Mouse (Mus musculus) brain, adult 2 months (tissue): Measurements from ENCODE around the gene Atp6v1c2.

Experiments
- DNase-seq: peaks from one replicate; pipeline ENCODE4 v3.0.0; 2011; ENCODE audit warnings: low read depth, low spot score

Atp6v1c2 gene

DNA sequence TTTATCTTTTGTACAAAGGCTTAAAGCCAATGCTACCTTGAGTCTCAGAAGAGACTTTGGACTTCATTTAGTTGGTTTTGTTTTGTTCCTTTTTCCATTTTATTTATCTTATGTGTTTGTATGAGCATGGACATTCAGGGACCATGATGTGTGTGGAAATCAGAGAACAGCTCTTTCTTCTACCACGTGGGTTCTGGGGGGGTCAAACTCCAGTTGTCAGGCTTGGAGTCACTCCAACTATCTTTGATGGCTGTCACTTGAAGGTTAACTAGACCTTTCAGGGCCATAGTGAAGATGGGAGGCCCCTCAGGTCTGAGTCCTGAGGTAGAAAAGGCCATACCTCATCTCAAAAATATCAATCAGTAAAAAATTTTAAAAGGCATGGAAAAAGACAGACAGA lies 4.3 kb upstream of the Atp6v1c2 start:
- no peak for DNase-seq

DNA sequence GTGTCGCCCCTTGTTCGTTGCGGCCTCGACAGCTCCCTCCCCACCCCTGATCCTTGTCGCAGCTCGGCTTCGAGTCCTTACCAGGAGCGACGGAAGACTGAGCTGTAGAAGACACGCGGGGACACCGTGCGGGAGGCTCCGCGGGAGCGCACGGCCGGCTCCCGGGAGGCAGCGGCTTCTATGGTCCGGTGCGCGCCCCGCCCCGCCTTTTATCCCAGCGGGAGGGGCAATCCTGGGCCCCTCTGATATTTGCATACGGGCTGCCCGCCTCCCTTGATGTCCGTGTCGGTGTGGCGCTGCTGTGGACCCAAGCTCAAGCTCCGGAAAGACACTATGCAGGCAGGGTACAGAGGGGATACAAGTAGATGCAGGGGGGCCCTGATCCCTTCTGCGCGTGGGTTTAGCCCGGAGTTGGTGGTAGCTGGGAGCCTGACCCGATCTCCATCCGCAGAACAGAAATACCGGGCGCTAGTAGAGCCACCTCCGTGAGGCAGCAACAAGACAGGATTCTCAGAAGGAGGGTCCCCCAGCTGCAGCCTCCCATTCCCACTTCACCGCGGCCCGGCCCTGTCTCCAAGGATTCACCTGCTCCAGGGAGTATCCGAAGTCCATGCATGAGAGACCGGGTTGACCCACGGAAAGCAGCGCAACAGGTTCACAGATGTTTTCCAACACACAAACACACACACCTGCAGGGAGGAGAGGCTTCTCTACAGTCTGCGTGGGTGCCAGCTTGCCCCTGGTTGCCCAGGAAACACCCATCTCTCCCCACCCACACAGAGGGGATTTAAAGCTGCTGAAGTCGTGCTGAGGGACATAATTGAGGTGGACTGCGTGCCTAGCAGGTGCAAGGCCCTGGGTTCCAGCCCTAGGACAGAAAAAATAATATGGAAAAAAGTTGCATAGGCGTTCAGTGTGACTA lies 4.3 kb downstream of the Atp6v1c2 start:
- DNase-seq, result peak; percentile 15

DNA sequence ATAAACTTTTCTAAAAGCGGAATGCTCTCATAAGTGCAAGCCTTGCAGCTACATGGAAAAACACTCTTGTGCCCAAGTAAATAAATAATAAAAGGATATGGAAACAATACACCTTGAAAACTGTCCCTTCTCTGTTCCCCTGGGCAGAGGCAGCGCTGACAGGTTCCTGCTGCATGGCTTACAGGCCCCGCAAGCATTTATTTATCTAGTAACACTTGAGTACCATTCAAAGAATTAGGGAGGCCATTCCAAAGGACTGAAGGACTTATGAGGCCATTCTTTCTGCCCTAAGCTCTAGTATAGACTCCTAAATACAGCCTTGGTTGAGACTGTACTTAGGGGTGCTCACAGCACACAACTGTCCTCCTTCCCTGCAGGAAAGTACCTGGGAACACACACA lies 10.7 kb downstream of the Atp6v1c2 start:
- DNase-seq, result no peak

DNA sequence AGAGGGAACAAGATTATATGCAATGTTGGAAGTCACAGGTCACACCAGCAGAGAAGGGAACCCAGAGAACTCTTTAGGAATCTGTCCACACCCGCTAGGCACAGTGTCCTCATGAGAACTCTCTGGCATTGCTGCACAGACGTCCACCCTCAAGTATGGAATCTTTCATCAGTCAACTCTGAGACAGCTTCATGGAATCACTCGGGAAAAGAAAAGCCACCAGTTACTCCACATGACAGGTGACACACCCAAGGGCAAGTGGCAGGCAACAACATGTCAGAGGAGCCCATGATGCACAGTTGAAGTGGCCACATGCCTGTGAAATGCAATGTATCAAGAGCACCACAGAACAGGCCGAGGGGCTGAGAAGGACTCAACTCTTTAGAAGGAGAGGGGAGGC lies 11.2 kb downstream of the Atp6v1c2 start:
- no peak for DNase-seq

DNA sequence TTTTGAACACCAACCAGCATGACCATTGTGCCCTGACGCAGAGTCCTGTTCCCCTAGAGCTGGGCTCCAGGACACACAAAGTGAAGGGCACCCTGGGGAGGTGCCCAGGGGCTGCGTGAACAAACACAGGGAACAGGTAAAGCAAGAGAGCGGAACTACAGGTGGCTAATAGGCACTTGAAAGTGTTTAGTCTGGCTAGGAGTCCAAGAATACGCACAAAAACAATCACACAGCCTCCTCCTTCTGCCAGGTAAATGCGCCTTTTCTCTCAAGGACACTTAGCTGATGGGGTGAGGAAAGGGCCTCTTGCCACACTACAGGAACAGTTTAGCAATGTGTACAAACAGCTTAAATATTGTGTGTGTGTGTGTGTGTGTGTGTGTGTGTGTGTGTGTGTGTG lies 13.1 kb downstream of the Atp6v1c2 start:
- no peak for DNase-seq

DNA sequence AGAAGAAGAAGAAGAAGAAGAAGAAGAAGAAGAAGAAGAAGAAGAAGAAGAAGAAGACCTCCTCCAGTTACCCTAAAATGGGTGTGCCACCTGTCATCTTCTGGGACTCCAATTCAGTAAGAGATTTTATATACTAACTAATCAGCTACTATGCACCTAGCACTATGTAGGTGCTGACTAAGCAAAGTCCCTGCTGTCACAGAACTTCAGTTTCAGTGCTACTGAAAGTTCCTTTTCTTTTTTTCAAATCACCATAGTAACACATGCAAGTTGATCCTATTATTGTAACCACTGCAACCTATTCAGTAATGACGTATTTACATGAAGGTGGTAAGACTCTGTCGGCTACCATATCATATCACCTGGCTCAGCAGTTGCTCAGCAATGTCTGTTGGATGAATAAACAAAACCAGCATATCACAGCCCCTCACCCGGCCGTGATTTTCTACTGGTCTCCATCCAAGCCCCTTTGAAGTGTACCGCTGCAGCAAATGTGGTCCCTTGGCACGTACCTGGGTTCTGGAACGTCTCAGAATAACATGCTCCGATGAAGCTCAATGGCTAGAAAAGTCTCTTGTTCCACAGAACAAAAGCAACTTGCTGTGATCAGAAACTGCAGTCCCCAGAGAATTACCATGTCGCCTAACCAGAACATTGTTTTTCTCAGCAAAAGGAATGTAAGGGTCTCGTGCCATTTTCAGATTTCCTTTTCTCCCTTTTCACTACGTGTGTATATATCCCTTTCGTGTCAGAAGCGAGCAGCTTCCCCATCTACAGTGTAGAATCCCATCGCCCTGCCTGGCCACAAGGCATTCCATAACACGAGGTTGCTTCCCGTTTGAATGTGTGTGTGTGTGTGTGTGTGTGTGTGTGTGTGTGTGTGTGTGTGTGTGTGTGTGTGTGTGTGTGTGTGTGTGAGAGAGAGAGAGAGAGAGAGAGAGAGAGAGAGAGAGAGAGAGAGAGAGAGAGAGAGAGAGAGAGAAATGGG lies 18.0 kb downstream of the Atp6v1c2 start:
- no peak for DNase-seq

DNA sequence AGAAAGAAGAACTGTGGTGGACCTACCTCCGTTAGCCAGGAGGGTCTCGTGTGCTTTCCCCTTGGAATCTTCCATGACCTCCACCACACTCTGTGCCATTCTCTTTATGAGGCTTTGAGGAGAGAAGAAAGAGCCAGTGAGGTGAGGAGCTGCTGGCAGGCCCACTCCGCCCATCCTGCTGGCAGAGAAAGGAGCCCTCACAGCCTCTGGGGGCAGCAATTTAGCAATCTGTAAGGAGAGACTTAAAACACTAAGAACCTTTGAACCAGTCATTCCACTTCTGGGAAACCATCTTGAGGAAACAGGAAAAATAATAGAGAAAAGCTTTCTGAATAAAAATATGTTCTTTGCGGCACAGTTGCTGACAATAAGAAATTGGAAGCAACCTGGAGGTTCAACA lies 20.9 kb downstream of the Atp6v1c2 start:
- no peak for DNase-seq

DNA sequence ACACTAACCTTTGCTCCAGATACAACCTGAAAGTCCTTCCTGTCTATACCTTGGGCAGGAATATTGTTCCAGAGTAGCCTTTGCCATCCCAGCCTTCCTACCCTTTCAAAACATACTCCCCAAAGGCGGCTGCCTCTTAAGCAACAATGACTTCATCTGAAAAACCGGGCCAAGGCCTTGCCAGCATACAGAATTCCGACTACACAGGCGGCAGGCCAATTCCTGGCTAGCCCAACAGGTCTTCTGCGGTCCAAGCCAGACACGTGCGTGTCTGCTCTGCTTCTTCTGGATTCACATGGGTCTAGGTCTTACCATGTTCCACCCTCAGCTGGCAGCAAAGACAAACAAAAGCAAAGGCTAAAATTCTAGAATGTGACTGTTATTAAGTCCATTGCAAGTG lies 23.7 kb downstream of the Atp6v1c2 start:
- DNase-seq, result no peak

DNA sequence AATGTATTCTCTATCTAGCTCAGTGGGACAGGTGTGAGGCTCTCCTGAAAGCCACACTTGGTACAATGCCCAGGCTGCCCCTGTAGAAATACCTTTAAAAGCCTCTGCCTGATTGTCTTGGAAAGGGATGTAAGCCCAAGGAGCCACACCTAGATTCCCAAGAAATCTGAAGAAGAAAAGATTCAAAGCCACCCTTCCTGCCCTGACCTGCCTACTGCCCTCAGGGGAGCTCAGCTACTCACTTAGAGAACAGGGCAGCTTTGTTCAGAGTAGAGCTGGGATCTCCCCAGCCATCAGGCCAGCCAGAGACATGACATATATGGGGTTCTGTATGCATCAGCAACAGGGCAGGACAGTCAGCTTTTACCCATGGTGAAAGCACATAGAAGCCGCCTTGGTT lies 29.3 kb downstream of the Atp6v1c2 start:
- DNase-seq, result no peak

DNA sequence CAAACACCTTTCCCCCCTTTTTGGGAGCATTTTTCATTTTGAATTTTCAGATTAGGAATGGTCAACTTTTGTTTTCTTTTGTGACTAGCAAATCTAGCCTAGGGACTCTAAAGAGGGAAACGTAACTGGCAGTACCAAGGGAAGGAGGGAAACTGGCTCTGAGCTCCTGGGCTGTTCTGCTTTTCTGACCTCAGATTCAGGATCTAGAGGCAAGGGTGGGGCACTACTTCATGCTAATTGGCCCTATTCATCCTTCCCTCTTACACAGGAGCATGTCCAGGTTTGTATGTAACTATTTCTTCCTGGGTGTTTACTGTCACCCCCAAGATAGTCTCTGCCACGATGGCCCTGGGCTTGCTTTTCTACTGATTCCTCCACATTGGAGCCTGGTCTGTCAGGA lies 32.3 kb downstream of the Atp6v1c2 start:
- DNase-seq, result no peak

DNA sequence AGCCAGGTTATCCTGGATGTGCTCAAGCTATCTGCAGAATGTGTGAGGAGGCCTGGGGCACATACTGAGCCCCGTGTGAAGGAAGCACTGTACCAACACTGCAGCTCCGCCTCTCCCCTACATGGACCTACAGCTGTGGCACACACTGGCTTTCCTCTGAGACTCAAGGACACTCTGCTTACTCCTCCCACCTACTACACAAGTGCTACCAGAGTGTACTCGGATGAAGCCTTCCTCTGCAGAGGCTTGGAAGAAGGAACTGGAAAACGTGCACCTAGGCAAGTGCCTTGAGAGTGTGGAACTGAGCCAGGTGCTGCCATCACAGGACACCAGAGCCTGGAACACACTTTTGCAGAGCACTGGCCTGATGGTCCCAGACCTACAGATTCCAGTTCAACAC lies 38.6 kb downstream of the Atp6v1c2 start:
- no peak for DNase-seq

DNA sequence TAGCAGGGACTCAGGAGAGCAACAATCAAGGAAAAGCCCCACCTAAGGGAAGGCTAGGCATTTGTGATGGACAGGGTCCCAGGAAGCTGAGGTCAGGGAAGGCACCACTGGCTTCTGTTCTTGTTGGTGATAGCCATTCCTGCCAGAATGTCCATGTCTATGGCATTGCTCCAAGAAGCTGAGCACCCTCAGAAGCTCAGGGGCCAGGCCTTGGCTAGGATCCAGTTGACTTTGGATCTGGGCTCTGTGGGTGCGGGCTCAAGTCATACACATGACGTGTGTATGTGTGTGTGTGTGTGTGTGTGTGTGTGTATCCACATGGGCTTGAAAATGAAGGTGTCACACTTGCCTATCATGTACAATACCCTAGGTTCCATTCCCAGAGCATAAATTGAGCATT lies 39.2 kb downstream of the Atp6v1c2 start:
- DNase-seq, result no peak

DNA sequence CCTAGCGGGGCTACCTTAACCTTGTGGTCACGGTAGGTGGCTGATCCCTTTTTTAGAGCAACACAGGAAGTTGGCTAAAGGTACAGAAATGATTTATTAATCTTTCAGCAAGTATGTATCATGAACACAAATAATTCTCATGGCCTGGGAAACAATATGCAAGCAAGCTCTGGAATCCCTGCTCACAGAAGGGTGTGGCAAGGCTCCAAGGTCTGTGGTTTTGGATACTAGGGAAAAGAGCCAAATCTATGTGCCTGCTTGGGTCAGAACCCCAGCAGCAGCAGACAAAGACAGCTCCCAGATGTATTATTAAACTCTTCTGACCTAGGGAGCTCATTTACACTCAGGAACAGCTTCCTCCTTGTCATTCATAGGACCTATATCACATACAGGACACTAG lies 40.1 kb downstream of the Atp6v1c2 start:
- DNase-seq, result no peak

DNA sequence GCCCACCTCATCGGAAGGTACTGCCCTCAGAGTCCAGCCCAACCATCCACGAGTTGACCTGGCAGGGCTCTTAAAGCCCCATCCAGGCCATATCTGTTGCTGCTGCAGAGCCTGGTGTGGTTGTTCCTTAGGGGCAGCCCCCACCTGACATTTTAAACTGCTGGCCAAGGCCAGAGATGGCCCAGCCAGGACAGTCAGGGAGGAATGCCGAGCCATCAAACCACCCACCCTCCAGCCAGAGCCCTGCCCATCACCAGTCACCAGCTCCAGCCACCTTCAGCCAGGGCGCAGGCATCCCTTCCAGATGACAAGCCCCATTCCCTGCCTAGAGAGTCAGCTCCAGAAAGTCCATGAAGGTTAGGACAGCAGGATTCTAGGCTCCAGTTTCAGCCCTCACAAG lies 40.7 kb downstream of the Atp6v1c2 start:
- DNase-seq, result no peak

DNA sequence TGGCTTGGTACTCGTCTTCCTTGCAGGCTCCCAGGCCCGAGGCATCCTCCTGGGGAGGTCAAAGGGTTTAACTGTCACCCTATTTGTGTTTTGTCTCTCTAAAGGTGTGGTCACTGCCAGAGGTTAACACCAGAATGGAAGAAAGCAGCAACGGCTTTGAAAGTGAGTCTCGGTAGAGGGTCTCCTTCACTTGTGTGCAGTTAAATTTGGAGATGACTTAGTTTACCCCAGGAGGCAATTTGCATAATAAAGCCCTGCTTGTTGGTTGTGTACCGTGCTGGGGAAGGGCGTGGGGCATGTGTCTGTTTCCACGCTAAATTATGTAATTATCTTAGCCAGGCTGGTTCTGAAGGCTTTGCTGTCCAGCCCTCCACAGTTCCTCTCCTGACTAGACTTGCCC lies 55.3 kb downstream of the Atp6v1c2 start:
- DNase-seq, result no peak

DNA sequence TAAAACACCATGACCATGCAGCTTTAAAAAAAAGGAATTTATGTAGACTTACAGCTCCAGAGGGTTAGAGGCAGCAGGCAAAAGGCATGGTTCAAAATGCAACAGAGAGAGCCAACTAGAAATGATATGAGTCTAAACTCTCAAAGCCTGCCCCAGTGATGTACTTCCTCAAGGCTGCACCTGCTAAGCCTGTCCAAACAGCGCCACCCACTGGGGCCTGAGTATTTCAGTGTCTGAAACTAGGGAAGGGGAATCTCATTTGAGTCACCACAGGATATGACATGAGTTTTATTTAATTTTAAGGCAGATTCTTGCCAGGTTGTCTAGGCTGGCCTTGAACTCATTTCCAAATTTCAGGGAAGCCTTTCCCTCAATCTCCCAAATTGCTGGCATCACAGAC lies 57.9 kb downstream of the Atp6v1c2 start:
- DNase-seq, result peak; percentile 48

DNA sequence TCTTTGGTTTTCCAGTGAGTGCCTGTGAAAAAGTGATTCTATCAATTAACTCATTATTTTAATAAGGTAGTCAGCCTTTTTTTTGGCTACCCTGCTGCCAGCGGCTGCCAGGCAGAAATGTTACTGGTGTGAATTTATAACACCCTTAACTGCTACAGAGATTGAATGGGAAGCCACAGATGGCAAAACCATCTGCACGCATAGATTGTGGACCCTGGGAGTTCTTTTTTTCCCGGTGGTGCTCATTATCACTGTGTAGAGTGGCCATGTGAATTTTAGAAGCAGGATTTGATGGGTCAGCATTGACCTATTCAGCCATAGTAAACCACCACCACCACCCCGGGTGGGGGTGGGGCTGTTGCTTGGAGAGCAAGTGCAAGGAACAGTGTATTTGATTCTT lies 61.8 kb downstream of the Atp6v1c2 start:
- peak; percentile 74 for DNase-seq

DNA sequence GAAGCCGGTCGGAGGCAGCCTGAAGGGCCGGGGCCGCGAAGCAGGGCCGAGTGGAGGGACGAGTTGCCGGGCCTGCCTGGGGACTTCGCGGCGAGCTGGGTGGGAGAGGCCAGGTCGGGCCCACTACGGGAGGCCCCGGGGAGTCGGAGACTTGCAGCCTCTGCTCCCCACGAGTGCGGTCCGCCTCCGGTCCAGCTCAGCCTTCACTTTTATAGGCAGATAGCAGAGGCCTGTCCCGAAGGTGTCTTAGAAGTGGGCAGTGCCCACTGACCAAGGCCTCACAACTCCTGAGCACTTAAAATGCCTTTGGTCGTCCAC lies 62.5 kb downstream of the Atp6v1c2 start:
- DNase-seq, result no peak

DNA sequence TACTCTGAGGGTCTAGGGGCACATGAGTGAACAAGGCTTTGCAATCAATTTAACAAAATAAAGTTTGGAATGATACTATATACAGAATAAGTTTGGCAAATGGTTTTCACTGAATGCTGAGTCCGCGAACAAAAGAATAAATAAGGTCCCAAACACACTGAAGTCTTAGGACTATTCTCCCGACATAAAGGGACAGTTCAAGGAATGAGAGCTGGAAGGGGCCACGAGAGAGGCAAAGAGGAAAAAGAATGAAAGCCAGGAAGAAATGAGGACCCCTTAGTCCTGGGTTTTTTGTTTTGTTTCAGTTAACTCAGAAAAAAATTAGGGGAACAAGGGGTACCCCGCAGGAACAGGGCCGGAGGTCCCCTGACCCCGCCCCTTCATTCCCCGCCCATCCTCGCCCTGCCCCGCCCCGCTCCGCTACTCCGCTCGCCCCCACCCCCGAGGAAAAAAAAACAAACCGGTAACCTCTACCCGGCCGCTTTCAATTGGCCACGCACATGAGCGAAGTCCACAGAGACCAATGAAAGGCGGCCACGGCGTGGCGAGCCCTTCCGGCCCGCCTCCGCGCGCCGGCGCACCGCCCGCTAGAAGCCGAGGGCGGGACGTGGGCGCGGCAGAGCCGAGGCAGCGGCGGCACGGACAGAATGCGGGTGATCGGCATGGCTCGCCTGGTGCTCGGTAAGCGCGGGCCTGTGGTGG lies 63.0 kb downstream of the Atp6v1c2 start, which contains the start of gene Pdia6:
Gene Pdia6, plus strand, starts transcription at position 575 of the 702 bp plus-strand sequence.
- DNase-seq, result peak; percentile 98

DNA sequence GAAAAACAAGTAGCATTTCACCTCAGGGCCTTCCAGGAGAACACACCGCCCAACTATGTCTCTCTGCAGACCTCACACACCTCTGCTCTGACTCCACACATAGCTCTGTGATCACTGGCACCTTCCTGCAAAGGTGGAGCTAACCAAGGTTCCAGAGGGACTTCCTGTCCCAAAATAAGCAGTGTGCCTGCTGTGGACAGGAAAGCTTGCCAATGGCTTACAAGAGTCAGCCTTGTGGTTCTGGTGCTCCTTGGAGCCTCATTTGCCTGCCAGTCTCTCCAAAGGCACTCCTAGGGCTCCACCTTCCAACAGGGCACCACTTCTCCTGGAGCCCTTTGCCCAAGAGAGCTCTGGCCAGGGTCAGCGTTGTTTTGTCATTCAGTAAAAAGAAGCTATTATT lies 64.3 kb downstream of the Atp6v1c2 start:
- no peak for DNase-seq

DNA sequence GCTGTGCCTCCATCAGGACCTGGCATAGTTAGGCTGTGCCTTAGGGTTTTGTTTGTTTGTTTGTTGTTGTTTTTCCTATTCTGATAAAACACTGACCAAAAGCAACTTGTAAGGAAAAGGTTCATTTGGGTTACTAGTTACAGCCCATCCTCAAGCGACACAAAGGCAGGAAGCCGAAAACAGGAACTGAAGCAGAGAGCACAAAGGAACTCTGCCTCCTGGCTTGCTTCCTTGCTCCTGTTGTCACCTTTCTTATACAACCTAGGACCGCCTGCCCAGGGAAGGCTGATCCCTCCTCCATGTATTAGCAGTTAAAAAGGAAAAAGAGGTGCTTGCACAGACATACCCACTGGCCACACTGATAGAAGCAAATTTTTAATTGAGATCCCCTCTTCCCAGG lies 65.3 kb downstream of the Atp6v1c2 start:
- no peak for DNase-seq

DNA sequence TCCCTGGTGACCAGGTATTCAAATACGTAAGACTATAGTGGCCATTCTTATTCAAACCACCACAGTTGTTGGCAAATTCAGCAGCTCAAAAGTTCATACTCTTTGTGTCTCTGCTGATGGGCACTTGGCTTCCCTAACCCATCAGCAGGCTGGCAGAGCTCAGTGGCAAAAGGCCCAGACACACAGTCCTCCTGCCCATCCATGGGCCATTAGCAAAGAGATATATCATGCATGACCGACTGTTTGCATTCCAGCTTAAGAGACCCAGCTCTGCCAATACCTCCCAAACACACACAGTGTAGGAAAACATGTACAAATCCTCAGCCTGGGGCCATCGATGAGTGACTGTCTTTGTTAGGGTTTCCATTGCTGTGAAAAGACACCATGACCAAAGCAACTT lies 68.2 kb downstream of the Atp6v1c2 start:
- no peak for DNase-seq
